Mouse (Mus musculus) ES-CJ7 (cell line): ENCODE results near the gene Prok1.

Source experiments
- DNase-seq: peaks from one replicate; pipeline ENCODE4 v3.0.0; 2011; ENCODE audit warnings: low read depth, low spot score

The Prok1 gene

DNA sequence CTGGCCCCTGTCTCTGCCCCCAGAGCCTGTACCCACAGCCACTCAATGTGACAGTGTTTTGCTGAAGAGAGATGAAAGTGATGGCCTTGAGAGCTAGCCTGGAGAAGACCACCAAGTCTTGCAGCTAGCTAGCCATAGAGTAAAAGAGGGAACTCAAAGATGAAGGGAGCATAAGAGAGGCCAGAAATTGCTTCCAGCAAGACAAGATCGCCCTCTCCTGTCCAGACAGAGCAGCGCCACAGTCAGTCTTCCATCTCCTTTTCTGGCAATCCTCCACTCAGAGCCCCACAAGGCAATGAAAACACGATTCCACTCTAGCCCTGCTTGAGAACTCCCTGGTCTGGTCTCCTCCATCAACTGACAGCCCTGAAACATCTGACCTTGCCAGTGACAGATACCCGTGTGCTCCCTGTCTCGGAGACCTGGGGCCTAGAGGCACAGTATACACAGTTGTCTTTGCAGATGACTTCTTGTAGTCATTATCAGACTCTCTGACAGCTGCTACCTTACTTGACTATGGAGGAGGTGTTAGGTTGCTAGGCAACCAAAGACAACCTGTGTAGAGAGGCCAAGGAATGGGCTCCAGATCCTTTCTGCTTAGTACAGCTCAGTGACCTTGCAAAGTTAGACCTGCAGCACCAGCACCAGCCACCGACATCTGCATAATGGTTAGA lies 51.1 kb downstream of the Prok1 start:
- DNase-seq: peak; percentile 19

DNA sequence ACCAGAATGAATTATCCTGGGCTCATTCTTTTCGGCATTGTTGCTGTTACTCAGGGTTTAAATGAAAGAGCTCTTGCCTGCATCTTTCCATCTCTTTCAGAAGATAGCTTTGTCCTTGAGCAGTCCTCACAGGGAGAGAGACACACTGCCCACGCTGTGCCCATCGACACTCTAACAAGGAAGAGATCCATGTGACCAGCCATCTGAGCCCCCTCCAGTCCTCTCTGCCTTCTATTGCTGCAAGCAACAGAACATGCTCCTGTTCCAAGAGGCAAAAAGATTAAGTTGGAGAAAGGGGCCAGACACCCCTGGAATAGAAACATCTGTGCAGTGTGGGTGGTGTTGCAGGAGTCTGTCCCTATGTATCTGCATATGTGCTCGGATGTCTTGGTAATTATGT lies 52.5 kb downstream of the Prok1 start:
- no peak for DNase-seq

DNA sequence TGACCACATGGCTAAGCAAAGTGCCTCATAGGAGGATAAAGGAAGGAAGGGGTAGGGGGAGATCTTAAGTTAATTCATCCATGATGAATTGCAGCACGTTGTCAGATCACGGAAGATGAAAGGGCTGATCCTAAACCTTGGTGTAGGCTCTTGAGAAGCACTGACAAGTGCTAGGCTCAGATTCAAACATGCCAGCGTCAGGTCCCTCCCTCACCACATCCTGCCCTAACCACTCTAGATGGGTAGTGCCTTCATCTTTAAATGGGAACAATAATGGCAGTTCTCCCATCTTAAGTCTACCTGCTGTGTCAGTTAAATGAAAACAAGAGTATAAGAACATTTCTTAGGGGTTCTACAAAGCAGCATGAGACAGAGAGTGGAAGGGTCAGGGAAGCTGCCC lies 53.9 kb downstream of the Prok1 start:
- DNase-seq: no peak

DNA sequence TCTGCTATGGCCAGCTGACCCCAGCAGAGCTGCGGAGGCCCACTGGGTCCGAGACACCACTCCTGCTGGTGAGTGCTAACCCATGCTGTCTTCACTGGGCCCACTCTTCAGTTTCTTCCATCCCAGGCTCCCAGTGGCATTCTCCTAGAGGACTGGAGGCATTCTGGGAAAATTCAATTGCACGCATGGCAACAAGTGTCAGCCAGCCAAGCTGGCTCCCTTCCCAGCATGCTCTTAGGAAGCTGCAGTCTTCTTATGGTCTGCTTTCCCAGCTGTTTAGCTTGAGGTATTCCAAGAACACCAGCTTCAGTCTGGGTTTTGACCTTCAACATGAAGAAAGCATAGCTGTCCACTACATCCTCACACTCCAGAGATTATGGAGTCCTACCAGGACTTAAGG lies 56.3 kb downstream of the Prok1 start:
- no peak for DNase-seq
